Mouse (Mus musculus) liver, embryonic 14.5 days (tissue): ENCODE measurements around the gene Gm21983. TPM values are rescaled to one million over a fixed set of nuclear protein-coding genes. Genes with fewer than 3 reads are reported as not detected.

Source experiments
- ATAC-seq: fragments of 200-750 bp; cut with Nextera tagmentation; 2 replicates; pipeline ENCODE4 v1.8.0; 2017; ENCODE audit warnings: moderate number of reproducible peaks, mild to moderate bottlenecking, moderate library complexity; ENCODE audit not compliant: insufficient read depth
- DNase-seq, 3 experiments: peaks; one replicate each; pipeline ENCODE4 v3.0.0-alpha.2; 2012 to 2013; ENCODE audit warnings: low read depth in 3 of 3, low spot score in 3 of 3
- H3K27ac ChIP-seq: fragments of 300-500 bp; sonication (generic); 2 replicates; pipeline ENCODE4 v1.5.1; 2014; ENCODE audit warnings: moderate library complexity, mild to moderate bottlenecking, control low read depth, inconsistent platforms
- H3K27me3 ChIP-seq: fragments of 300-500 bp; sonication (generic); 2 replicates; pipeline ENCODE4 v1.6.1; 2014; ENCODE audit warnings: mild to moderate bottlenecking, low read length, moderate library complexity; ENCODE audit not compliant: control insufficient read depth, insufficient read depth
- H3K36me3 ChIP-seq: fragments of 300-500 bp; sonication (generic); replicated peaks from 2 replicates; pipeline ENCODE4 v1.6.1; 2014; ENCODE audit warnings: low read depth; ENCODE audit not compliant: control insufficient read depth, insufficient read depth
- H3K4me1 ChIP-seq, 2 experiments: fragments of 200-500 bp in 1 of 2; fragments of 300-500 bp in 1 of 2; sonication (generic) in 1 of 2; replicated peaks; 2 replicates each; pipeline ENCODE4 v1.6.1; 2012 to 2014; ENCODE audit warnings: antibody characterized with exemption in 1 of 2, inconsistent platforms in 1 of 2, low read length in 1 of 2; ENCODE audit not compliant: control insufficient read depth in 2 of 2, insufficient read depth in 2 of 2
- H3K4me2 ChIP-seq: fragments of 300-500 bp; sonication (generic); 2 replicates; pipeline ENCODE4 v1.6.1; 2014; ENCODE audit warnings: low read depth, mild to moderate bottlenecking, control low read depth, moderate library complexity
- H3K4me3 ChIP-seq, 2 experiments: fragments of 200-500 bp in 1 of 2; fragments of 300-500 bp in 1 of 2; sonication (generic) in 1 of 2; 2 replicates each; pipeline ENCODE4 v1.5.1; 2012 to 2014; ENCODE audit warnings: low read depth in 2 of 2, low read length in 2 of 2, mild to moderate bottlenecking in 2 of 2, control low read depth in 1 of 2, inconsistent platforms in 1 of 2, moderate library complexity in 1 of 2; ENCODE audit not compliant: insufficient read depth in 1 of 2
- H3K9ac ChIP-seq: fragments of 300-500 bp; sonication (generic); replicated peaks from 2 replicates; pipeline ENCODE4 v1.6.1; 2014; ENCODE audit warnings: mild to moderate bottlenecking, control low read depth, moderate library complexity
- H3K9me3 ChIP-seq: fragments of 300-500 bp; sonication (generic); 2 replicates; pipeline ENCODE4 v1.6.1; 2016; ENCODE audit warnings: low read length, mixed read lengths; ENCODE audit not compliant: control insufficient read depth
- CTCF ChIP-seq: IDR thresholded peaks from 2 replicates; pipeline ENCODE4 v1.5.1; 2016; ENCODE audit warnings: antibody characterized with exemption, low read depth, control low read depth
- EP300 ChIP-seq: IDR thresholded peaks from 2 replicates; pipeline ENCODE4 v1.6.1; 2016; ENCODE audit warnings: antibody characterized with exemption, low read depth
- WGBS: fragments of 180-500 bp; shearing (Covaris S2); extraction: QIAGEN DNeasy Blood & Tissue Kit; methylation state at CpG from one replicate; pipeline ENCODE4 v1.1.7; 2014; ENCODE audit not compliant: insufficient replicate concordance; 5-methylcytosine and 5-hydroxymethylcytosine counted together
- polyA plus RNA-seq, 2 experiments: library from polyadenylated mRNA; depleted of rRNA in 1 of 2; stranded (reverse) in 1 of 2; unstranded in 1 of 2; fragments of >200 nt; fragmentation: Nextera tagmentation in 1 of 2; extraction: Ambion mirVana in 1 of 2; gene quantifications; 2 replicates each; pipeline versions ENCODE4 v1.2.1 to v1.2.3; 2012 to 2014

Gm21983 gene
- polyA plus RNA-seq, 2 experiments = 0.04 to 0.28 TPM

DNA sequence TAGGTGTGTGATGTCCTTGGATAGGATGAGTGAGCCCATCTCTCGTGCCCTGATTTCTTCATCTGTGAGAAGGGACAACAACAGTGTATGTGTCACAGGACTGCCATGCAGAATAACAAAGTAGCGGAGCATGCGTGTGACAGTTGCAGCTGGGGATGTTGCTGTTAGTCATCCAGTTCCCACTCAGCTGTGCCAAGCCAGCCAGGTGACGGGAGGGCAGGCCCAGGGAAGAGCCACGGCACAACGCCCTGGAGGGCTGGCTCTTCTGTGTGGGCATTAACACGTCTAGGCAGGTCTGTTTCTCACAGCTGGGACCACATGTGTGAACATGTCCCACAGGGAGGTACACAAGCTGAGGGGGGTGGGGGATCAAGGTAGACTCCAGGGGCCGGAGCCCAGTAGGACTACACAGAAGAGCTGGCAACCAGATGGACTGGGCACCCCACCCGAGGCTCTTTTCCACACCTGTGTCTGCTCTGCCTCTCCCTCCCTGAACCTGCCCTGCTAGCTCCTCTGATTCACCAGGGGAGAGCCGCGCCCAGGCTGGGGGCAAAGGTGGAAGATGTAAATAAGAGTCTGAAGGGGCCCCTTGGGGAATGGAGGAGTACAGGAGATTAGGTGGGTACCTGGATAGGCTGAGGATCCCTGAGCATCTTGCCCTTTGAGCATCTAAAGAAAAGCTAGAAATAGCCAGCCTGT is 44.1 kb upstream of the Gm21983 start:
- ATAC-seq (no peak), DNase-seq (no peak)
- Histone ChIP-seq H3K4me1 (peaks cover 34 to 54% of the 10 kb centered on the region in 2 experiments), H3K27me3 (no peaks in the 10 kb centered on the region), H3K9me3 (no peaks in the 10 kb centered on the region), H3K27ac (no peak overlapping the region), H3K4me3 (no peak overlapping the region), H3K9ac (peak overlapping the region; percentile 18; the same call in 1 of the 2 replicates), H3K4me2 (peak overlapping the region; percentile 14; the same call in 1 of the 2 replicates), H3K36me3 (no peaks in the 10 kb centered on the region)
- no peak for TF ChIP-seq EP300
- TF ChIP-seq CTCF = no peak
- 77% methylated on average over 11 of the region's 11 CpGs for WGBS

DNA sequence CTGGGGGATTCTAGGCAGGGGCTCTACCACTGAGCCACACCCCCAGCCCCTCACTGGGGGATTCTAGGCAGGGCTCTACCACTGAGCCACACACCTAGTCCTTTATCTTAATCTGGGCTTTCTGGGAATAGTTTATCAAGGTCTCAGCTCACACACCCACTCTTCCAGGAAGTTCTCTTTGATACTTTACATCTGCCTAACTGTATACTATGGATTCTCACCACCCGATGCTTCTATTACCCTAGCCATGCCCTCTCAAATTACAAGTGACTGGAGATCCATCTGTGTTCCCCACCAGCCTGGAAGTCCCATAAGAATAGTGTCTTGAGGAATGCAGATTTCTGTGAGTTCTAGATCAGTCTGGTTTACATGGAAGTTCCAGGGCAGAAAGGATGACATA is 41.7 kb upstream of the Gm21983 start:
- Histone ChIP-seq H3K9me3 (no peaks in the 10 kb centered on the region), H3K27me3 (no peaks in the 10 kb centered on the region), H3K27ac (no peak overlapping the region), H3K4me2 (peak overlapping the region; percentile 20; the same call in 1 of the 2 replicates), H3K4me1 (peaks cover 26 to 49% of the 10 kb centered on the region in 2 experiments), H3K4me3 (no peak overlapping the region), H3K36me3 (no peaks in the 10 kb centered on the region; the same call in 1 of the 2 replicates), H3K9ac (0 out of 2 replicates have a peak overlapping the region, but pooled peaks have one; percentile 2)
- WGBS = 20% methylated on average over 1 of the region's 1 CpGs
- peak; percentile 74 for ATAC-seq
- TF ChIP-seq CTCF = no peak
- TF ChIP-seq EP300 = no peak
- DNase-seq = peak in 1 of 3 experiments; percentile 50

DNA sequence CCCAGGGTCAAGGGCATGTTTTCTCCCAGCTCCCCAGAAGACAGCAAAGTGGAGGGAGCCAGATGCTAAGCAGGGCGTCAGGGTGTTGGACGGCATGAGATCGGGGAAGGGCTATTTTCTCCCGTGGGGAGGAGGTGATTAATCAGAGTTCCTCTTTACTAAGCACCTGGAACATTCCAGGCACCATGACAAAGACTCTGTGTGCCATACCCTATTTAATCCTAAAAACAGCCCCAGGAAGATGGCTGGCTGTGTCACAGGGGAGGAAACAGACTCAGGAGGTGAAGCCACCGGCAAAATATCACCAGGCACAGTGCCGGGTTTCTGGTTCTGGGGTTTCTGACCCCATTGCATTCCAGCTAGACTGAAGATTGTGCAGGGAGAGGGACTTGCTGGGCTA is 41.1 kb upstream of the Gm21983 start:
- no peak overlapping the region for H3K4me2 ChIP-seq

DNA sequence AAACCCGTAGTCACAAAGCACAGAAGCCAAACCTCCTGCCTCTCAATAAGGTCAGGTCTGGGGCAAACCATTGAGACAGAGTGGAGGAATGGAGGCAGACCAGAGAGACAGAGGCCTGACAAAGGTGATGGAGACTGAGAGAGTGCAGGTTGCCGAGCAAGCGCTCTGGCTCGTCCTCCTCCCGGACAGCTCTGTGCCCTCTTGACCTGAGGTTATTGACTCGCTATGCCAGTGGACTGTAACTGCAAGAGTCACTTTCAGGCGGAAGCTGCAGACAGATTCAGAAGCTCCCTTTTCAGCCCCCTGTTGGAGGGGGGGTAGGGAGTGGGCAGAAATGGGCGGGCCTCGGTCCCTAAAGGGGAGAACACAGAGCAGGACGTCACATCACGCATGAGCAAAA is 39.1 kb upstream of the Gm21983 start:
- H3K4me1 ChIP-seq = peaks cover 13 to 30% of the 10 kb centered on the region in 2 experiments
- H3K9ac ChIP-seq = no peak overlapping the region
- no peaks in the 10 kb centered on the region for H3K27me3 ChIP-seq
- peaks cover 2% of the 10 kb centered on the region for H3K36me3 ChIP-seq
- no peak overlapping the region for H3K27ac ChIP-seq
- no peak overlapping the region for H3K4me2 ChIP-seq
- ATAC-seq = peak; percentile 31; the same call in 1 of the 2 replicates
- WGBS = 72% methylated on average over 11 of the region's 11 CpGs
- H3K9me3 ChIP-seq = no peaks in the 10 kb centered on the region
- H3K4me3 ChIP-seq = no peak overlapping the region
- TF ChIP-seq EP300 (no peak), CTCF (no peak)
- DNase-seq = no peak

More for the DNA sequence above, 41.1 kb upstream of the Gm21983 start:
- no peak for DNase-seq
- no peak for ATAC-seq
- Histone ChIP-seq H3K27me3 (no peaks in the 10 kb centered on the region), H3K4me1 (peaks cover 20 to 43% of the 10 kb centered on the region in 2 experiments), H3K9ac (no peak overlapping the region), H3K9me3 (no peaks in the 10 kb centered on the region), H3K4me3 (no peak overlapping the region), H3K27ac (no peak overlapping the region), H3K36me3 (no peaks in the 10 kb centered on the region; the same call in 1 of the 2 replicates)
- TF ChIP-seq CTCF (no peak), EP300 (no peak)
- WGBS = 76% methylated on average over 6 of the region's 6 CpGs

DNA sequence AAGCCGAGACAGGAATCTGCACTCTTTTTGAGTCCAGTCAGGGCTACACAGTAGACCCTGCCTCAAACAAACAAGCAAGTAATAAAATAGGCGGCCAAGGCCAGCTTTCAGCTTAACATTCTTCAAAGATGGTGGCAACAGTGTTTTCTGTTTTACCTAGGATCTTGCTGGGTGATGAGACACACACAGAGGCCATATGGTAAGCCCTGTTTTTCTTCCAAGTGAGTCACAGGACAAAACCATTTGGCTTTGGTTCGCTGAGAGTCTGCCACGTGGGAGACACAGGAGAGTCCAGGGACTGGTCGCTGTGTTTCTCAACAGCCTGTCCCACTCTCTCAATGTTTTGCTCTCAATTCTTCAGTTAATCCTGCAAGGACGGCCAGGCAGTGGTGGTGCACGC is 37.7 kb upstream of the Gm21983 start:
- DNase-seq = no peak
- ATAC-seq = no peak
- H3K4me2 ChIP-seq = no peak overlapping the region
- no peak for TF ChIP-seq EP300
- no peak for TF ChIP-seq CTCF
- no peak overlapping the region for H3K4me3 ChIP-seq
- H3K36me3 ChIP-seq = peaks cover 2% of the 10 kb centered on the region
- 73% methylated on average over 7 of the region's 7 CpGs for WGBS
- H3K9ac ChIP-seq = no peak overlapping the region
- no peak overlapping the region for H3K27ac ChIP-seq
- no peaks in the 10 kb centered on the region for H3K9me3 ChIP-seq
- peaks cover 10 to 21% of the 10 kb centered on the region in 2 experiments for H3K4me1 ChIP-seq
- no peaks in the 10 kb centered on the region for H3K27me3 ChIP-seq
